ENCODE assay signal across 21 mouse cellular contexts in genomic region chr15:7136912-7137311, GRCm38 (mm10). TPM values are rescaled to one million over a fixed set of nuclear protein-coding genes. Genes with fewer than 3 reads are reported as not detected.
DNase-seq lines count a peak whose midpoint lies in the region; ATAC-seq and TF ChIP-seq lines count a peak whose summit lies in the region.
"Had no signal": no experiment of that assay in that cellular context is flagged by ENCODE, and none has a peak within 500 bp of the region (broad histone marks: within the 10 kb centered on the region; RNA-seq: fewer than 3 reads in every experiment).

No protein-coding gene starts in this region.

- TF ChIP-seq CTCF in kidney, postnatal 0 days (IDR thresholded peaks at IDR 0.05; ENCODE audit: low read depth), result no peak

- H3K36me3 ChIP-seq in kidney, postnatal 0 days (ENCODE audit: insufficient read depth, low read length), result no peaks in the 10 kb centered on the region
- H3K36me3 ChIP-seq in kidney, embryonic 15.5 days, result no peaks in the 10 kb centered on the region
- no peaks in the 10 kb centered on the region for H3K36me3 ChIP-seq in liver, embryonic 13.5 days
- H3K36me3 ChIP-seq in splenic B cell, adult 2 months (ENCODE audit: control insufficient read depth, insufficient read depth, low read length, poor library complexity, severe bottlenecking), result no peaks in the 10 kb centered on the region
- H3K36me3 ChIP-seq: embryonic facial prominence, embryonic 10.5 days; forebrain, embryonic 12.5 days; midbrain, embryonic 13.5 days had no signal

- H3K9ac ChIP-seq in kidney, postnatal 0 days (ENCODE audit: low read depth, low read length), result no peak overlapping the region
- H3K9ac ChIP-seq in kidney, embryonic 15.5 days, result no peak overlapping the region
- no peak overlapping the region for H3K9ac ChIP-seq in liver, embryonic 13.5 days
- H3K9ac ChIP-seq: forebrain, embryonic 12.5 days; hindbrain, embryonic 14.5 days; limb, embryonic 12.5 days; lung, embryonic 14.5 days; midbrain, embryonic 13.5 days had no signal

- ATAC-seq in kidney, postnatal 0 days (replicated peaks; ENCODE audit: low FRiP score, low read depth), result no peak
- no peak for ATAC-seq in kidney, embryonic 15.5 days (replicated peaks; ENCODE audit: low FRiP score)
- peak; percentile 73 for ATAC-seq in granulocyte monocyte progenitor cell, adult 5-6 weeks (replicated peaks; ENCODE audit: poor library complexity, severe bottlenecking)
- peak; percentile 19; the same call in 1 of the 2 replicates for ATAC-seq in liver, embryonic 13.5 days (ENCODE audit: low read depth)
- ATAC-seq: midbrain, embryonic 13.5 days had no signal

- no peak overlapping the region for H3K4me2 ChIP-seq in kidney, postnatal 0 days (ENCODE audit: low read length)
- no peak overlapping the region for H3K4me2 ChIP-seq in kidney, embryonic 15.5 days
- no peak overlapping the region for H3K4me2 ChIP-seq in liver, embryonic 13.5 days
- H3K4me2 ChIP-seq: forebrain, embryonic 12.5 days; hindbrain, embryonic 14.5 days; limb, embryonic 12.5 days; midbrain, embryonic 13.5 days had no signal

- H3K27ac ChIP-seq in kidney, postnatal 0 days, result peak overlapping the region; percentile 47
- H3K27ac ChIP-seq in kidney, embryonic 15.5 days, result no peak overlapping the region
- no peak overlapping the region for H3K27ac ChIP-seq in liver, embryonic 13.5 days
- H3K27ac ChIP-seq: embryonic facial prominence, embryonic 10.5 days; forebrain, embryonic 12.5 days; hindbrain, embryonic 14.5 days; limb, embryonic 12.5 days; macrophage; midbrain, embryonic 13.5 days had no signal

- H3K9me3 ChIP-seq in kidney, postnatal 0 days (replicated peaks; ENCODE audit: low read length), result no peaks in the 10 kb centered on the region
- no peaks in the 10 kb centered on the region for H3K9me3 ChIP-seq in kidney, embryonic 15.5 days (replicated peaks)
- H3K9me3 ChIP-seq in liver, embryonic 13.5 days (replicated peaks), result no peaks in the 10 kb centered on the region
- H3K9me3 ChIP-seq: embryonic facial prominence, embryonic 10.5 days; forebrain, embryonic 12.5 days; limb, embryonic 12.5 days; midbrain, embryonic 13.5 days had no signal

- H3K4me3 ChIP-seq in kidney, postnatal 0 days (replicated peaks; ENCODE audit: low read depth, low read length), result no peak overlapping the region
- no peak overlapping the region for H3K4me3 ChIP-seq in kidney, embryonic 15.5 days (replicated peaks)
- no peak overlapping the region for H3K4me3 ChIP-seq in liver, embryonic 13.5 days (replicated peaks)
- H3K4me3 ChIP-seq: embryonic facial prominence, embryonic 10.5 days; forebrain, embryonic 12.5 days; limb, embryonic 12.5 days; midbrain, embryonic 13.5 days; myocyte had no signal

- 74% methylated on average over 10 of the region's 10 CpGs for WGBS in kidney, postnatal 0 days
- WGBS in kidney, embryonic 15.5 days, result 86% methylated on average over 10 of the region's 10 CpGs
- WGBS in liver, embryonic 13.5 days (ENCODE audit: insufficient replicate concordance), result 21% methylated on average over 10 of the region's 10 CpGs

- no peaks in the 10 kb centered on the region for H3K27me3 ChIP-seq in kidney, postnatal 0 days (ENCODE audit: insufficient read depth, low read length)
- H3K27me3 ChIP-seq in kidney, embryonic 15.5 days, result no peaks in the 10 kb centered on the region
- H3K27me3 ChIP-seq in liver, embryonic 13.5 days, result peaks cover 6% of the 10 kb centered on the region
- no peaks in the 10 kb centered on the region for H3K27me3 ChIP-seq in splenic B cell, adult 2 months (ENCODE audit: control insufficient read depth, insufficient read depth, low read length, poor library complexity, severe bottlenecking)
- H3K27me3 ChIP-seq: forebrain, embryonic 12.5 days; limb, embryonic 12.5 days; Patski had no signal

- DNase-seq in kidney, postnatal 0 days (ENCODE audit: low spot score), result no peak
- no peak for DNase-seq in liver, embryonic 13.5 days
- DNase-seq in splenic B cell, adult 2 months (ENCODE audit: low read depth, low spot score), result peak; percentile 37
- no peak for DNase-seq in spleen, adult 18-20 months
- DNase-seq in cerebellum, adult 9-11 months, result no peak
- DNase-seq: adrenal gland, adult 8-10 months; cerebellum, postnatal 36 days; gastrocnemius, postnatal 10 days; heart, postnatal 14 days; lung, embryonic 14.5 days; thymus, adult 2 months had no signal

- H3K4me1 ChIP-seq in kidney, postnatal 0 days (replicated peaks; ENCODE audit: insufficient read depth, low read length), result 0 out of 2 replicates have a peak, but pooled peaks cover 18% of the 10 kb centered on the region
- peaks cover 37% of the 10 kb centered on the region for H3K4me1 ChIP-seq in kidney, embryonic 15.5 days
- H3K4me1 ChIP-seq in liver, embryonic 13.5 days (replicated peaks), result peaks cover 41% of the 10 kb centered on the region
- H3K4me1 ChIP-seq: forebrain, embryonic 12.5 days; midbrain, embryonic 13.5 days had no signal

RNA-seq across cellular contexts. Expression of gene Lifr, which starts 46.5 kb away (rescaled TPM):
- polyA plus RNA-seq in kidney, postnatal 0 days (2015; fragmentation: Nextera tagmentation; extraction: Ambion mirVana), result 20.6 and 21.2 TPM in 2 replicates
- 20.3 and 22.3 TPM in 2 replicates for polyA plus RNA-seq in kidney, embryonic 15.5 days (2015; fragmentation: Nextera tagmentation; extraction: Ambion mirVana)
- not detected in 2 replicates for total RNA-seq in granulocyte monocyte progenitor cell, adult 5-6 weeks (2014; fragmentation: Nextera tagmentation)
- 0.15 and 1.3 TPM in 2 replicates for total RNA-seq in granulocyte monocyte progenitor cell, adult 5-6 weeks (2017)
- polyA plus RNA-seq in liver, embryonic 13.5 days (2015; fragmentation: Nextera tagmentation; extraction: Ambion mirVana), result 20.5 and 24.9 TPM in 2 replicates

Comparison
In these comparisons a context has a peak if more than half of its experiments do, and no peak if none do; other contexts are left out.
1. ATAC-seq: peak in granulocyte monocyte progenitor cell, adult 5-6 weeks (single experiment) and liver, embryonic 13.5 days (single experiment); none in kidney, postnatal 0 days (single experiment) and kidney, embryonic 15.5 days (single experiment).